Mouse (Mus musculus): Measurements from ENCODE around the gene Gm5617.
"Not testable (repeated sequence)": the region's sequence is repeated elsewhere in the genome, so short reads cannot be mapped to it uniquely, and the experiment has no call there.

The Gm5617 gene

DNA sequence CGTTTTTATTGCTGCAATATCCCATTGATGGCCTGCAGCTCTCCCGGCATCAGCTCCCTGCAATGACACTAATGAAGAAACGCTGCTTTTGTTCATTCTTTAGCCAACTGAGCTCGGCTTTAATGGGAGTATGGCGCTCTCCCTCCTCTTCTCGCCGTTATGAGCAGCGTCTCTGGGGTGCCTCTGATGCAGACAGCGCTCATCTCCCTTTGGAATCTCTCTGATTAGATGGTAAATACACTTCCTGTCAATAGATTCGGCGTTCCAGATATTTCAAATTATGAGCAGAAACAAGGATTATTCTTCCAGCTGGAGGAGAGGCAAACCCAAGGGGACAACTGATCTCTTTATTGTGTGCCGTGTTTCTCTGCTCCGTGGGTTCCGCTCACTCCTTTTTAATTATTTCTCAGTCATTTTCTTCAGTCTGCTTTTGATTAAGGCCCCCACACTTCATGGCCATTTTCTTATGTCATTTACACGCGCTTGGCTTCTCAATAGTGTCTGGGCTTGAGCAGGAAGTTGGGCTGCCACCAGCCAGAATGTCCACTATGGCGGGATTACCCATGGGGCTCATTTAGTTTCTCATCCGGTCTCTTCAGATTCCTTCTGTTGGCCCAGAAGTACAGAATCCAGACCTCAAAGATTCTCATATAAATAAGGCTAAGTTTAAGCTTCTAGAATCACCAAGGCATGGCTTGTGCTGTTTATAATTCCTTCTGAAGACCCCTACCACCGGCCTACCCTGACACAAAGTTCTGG is 22.3 kb downstream of the Gm5617 start:
- no peak for DNase-seq (ENCODE audit: low read depth, low spot score)

DNA sequence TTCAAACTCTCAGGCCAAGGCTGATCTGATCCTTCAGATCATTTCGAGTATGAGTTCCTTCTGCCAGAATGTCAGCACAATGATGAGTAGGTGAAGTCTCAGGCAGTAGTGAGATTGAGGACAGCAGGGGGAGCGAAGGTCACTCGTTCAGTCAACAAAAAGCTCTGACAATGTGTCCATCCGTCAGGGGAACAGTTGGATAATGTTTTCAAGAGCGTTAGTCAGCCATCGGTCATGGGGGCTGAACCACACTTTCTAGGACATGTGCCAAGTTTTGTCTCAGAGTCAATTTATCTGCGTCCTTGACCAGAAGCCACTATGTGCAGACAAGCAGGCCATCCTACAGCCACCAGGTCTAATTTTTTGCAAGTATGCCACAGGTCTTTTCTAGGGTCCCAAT is 25.2 kb downstream of the Gm5617 start:
- not testable (repeated sequence) for DNase-seq (ENCODE audit: low read depth, low spot score); H3K36me3 ChIP-seq (ENCODE audit: control insufficient read depth, insufficient read depth, low read length, poor library complexity, severe bottlenecking); H3K27me3 ChIP-seq (ENCODE audit: control insufficient read depth, insufficient read depth, low read length, poor library complexity, severe bottlenecking)

More for the DNA sequence above, 22.3 kb downstream of the Gm5617 start:
- Histone ChIP-seq H3K27me3 (ENCODE audit: control insufficient read depth, insufficient read depth, low read length, poor library complexity, severe bottlenecking) (no peaks in the 10 kb centered on the region), H3K36me3 (ENCODE audit: control insufficient read depth, insufficient read depth, low read length, poor library complexity, severe bottlenecking) (no peaks in the 10 kb centered on the region)

DNA sequence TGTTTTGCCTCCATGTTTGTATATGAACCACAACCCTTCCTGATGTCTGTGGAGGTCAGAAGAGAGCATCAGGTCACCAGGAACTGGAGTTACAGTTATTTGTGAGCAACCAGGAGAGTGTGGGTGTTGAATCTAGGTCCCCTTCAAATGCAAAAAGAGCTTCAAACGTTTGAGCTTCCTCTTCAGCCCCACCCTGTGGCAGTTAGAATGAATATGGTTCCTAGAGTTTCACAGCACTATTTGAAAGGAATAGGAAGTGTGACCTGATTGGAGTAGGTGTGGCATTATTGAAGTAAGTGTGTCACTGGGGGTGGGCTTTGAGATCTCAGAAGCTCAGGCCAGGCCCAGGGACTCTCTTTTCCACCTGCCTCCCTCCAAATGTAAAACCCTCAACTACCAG is 30.3 kb downstream of the Gm5617 start:
- H3K27me3 ChIP-seq (ENCODE audit: control insufficient read depth, insufficient read depth, low read length, poor library complexity, severe bottlenecking): no peaks in the 10 kb centered on the region
- no peaks in the 10 kb centered on the region for H3K36me3 ChIP-seq (ENCODE audit: control insufficient read depth, insufficient read depth, low read length, poor library complexity, severe bottlenecking)
- DNase-seq (ENCODE audit: low read depth, low spot score): peak; percentile 29

DNA sequence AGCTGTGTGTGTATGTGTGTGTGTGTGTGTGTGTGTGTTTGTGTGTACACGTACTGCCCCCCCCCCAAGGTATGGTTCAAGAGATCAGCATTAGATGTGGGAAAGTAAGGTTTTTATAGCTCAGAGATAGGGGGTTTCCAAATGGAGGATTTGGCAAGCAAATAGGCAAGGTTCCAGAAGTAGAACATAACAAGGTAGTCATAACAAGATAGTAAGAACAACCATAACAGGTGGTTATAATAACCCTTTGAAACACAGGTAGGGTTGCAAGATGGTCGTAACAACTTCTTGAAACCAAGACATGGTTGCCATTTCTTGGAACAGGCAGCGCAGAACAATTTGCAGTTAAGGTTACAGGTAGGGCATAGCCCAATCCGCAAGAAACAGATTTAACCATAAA is 31.3 kb downstream of the Gm5617 start:
- DNase-seq (ENCODE audit: low read depth, low spot score): no peak
- no peaks in the 10 kb centered on the region for H3K27me3 ChIP-seq (ENCODE audit: control insufficient read depth, insufficient read depth, low read length, poor library complexity, severe bottlenecking)
- no peaks in the 10 kb centered on the region for H3K36me3 ChIP-seq (ENCODE audit: control insufficient read depth, insufficient read depth, low read length, poor library complexity, severe bottlenecking)

DNA sequence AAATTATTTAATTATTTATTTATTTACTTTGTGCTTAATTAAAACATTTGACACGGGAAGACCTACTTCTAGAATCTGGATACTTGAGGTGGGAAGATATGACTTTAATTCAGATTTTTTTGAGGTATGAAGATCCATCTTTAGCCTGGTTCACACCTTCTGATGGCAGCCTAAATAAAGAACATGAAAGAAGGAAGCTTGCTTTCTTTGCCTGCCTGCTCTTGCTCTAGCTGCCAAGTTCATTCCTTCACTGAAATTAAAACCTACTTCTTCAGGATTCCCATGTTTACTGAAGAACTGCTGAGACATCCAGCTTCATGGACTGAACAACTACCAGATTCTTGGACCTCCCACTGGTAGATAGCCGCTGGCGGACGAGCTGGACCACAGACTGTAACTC is 36.1 kb downstream of the Gm5617 start:
- no peak for DNase-seq (ENCODE audit: low read depth, low spot score)
- no peaks in the 10 kb centered on the region for H3K27me3 ChIP-seq (ENCODE audit: control insufficient read depth, insufficient read depth, low read length, poor library complexity, severe bottlenecking)
- no peaks in the 10 kb centered on the region for H3K36me3 ChIP-seq (ENCODE audit: control insufficient read depth, insufficient read depth, low read length, poor library complexity, severe bottlenecking)

DNA sequence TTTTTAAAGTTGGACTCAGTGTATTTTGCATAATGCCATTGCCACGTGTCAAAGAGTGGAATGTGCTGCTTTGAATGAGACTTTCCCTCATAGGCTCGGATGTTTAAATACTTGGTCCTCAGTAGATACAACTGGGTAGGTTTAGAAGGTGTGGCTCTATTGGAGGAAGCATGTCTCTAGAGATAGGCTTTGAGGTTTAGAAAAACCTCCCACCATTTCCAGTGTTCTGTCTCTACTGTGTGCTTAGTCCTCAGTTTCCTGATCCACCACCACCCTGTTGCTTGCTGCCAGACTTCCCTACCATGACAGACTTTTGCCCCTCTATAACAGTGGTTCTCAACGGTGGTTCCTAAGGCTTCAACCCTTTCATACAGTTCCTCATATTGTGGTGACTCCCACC is 37.0 kb downstream of the Gm5617 start:
- Histone ChIP-seq H3K27me3 (ENCODE audit: control insufficient read depth, insufficient read depth, low read length, poor library complexity, severe bottlenecking) (no peaks in the 10 kb centered on the region), H3K36me3 (ENCODE audit: control insufficient read depth, insufficient read depth, low read length, poor library complexity, severe bottlenecking) (no peaks in the 10 kb centered on the region)
- DNase-seq (ENCODE audit: low read depth, low spot score): no peak

DNA sequence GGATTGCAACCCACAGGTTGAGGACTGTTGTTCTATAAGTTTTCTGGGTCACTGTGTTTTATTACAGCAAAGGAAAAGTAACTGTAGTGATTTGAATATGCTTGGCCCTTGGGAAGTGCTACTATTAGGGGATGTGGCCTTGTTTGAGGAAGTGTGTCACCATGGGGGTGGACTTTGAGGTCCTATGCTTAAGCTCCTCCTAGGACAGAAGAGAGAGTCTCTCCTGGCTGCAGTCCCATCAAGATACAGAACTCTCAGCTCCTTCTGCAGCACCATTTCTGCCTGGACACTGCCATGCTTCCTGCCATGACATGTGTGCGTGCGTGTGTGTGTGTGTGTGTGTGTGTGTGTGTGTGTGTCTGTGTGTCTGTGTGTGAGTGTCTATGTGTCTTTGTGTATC is 37.5 kb downstream of the Gm5617 start:
- H3K27me3 ChIP-seq (ENCODE audit: control insufficient read depth, insufficient read depth, low read length, poor library complexity, severe bottlenecking): no peaks in the 10 kb centered on the region
- H3K36me3 ChIP-seq (ENCODE audit: control insufficient read depth, insufficient read depth, low read length, poor library complexity, severe bottlenecking): no peaks in the 10 kb centered on the region
- DNase-seq (ENCODE audit: low read depth, low spot score): peak; percentile 43

DNA sequence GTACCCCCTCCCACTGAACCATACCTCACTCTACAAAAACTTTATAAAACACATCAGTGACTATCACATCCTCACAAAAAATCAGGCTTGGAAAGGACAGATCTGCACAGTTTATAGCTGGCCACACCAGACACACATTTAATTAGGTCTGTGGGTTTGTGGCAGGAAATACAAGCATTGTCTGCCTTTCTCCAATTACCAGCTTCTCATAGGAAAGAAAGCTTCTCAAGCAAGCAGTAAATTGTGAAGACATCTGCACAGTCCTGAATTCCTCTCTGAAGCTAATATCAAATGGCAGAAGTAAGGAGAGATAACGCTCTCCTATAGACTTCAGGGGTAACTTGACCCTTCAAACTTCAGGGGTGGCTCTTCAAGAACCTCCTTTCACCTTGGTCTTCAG is 41.2 kb downstream of the Gm5617 start:
- Histone ChIP-seq H3K36me3 (ENCODE audit: control insufficient read depth, insufficient read depth, low read length, poor library complexity, severe bottlenecking) (no peaks in the 10 kb centered on the region), H3K27me3 (ENCODE audit: control insufficient read depth, insufficient read depth, low read length, poor library complexity, severe bottlenecking) (no peaks in the 10 kb centered on the region)
- DNase-seq (ENCODE audit: low read depth, low spot score): no peak

DNA sequence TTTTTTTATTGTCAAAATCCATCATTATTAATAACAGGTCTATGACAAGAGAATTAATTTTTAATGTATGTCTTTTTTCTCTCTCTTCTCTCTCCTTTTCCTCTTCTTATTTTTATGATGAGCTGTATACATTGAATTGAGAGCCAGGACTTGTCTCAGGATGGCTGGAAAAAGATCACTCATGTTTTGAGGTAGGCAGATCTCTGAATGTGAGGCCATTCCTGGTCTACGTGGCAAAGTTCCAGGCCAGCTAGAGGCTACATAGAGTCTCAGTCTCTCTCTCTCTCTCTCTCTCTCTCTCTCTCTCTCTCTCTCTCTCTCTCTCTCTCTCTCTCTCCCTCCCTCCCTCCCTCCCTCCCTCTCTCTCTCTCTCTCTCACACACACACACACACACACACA is 42.4 kb downstream of the Gm5617 start:
- H3K36me3 ChIP-seq (ENCODE audit: control insufficient read depth, insufficient read depth, low read length, poor library complexity, severe bottlenecking); H3K27me3 ChIP-seq (ENCODE audit: control insufficient read depth, insufficient read depth, low read length, poor library complexity, severe bottlenecking); DNase-seq (ENCODE audit: low read depth, low spot score): not testable (repeated sequence)

DNA sequence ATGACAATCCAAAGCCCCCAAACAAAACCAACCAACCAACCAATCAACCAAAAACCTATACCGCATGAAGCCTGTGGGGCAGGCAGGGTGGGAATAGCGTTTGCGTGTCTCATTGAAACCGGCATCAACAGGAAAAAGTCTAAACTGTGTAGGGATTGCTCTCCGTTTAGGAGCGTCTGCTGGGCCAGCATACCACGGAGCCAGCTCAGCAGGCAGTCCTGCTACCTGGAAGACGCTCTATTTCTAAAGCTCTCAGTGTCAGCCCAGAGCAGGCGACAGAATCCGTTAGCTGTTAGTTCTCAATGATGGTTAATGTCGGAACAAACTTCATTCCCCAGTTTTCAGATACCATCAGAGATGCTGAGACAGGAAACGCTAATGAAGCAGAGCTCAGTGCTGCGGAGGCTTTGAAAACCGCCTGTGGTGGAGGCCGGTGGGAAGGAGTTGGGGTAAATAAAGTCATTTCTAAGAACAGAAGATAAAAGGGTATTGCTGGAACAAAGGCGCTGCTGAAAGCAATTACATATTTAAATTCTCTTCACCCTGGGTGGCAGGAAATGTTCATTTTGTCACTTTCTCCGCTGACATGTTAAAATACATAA is 42.9 kb downstream of the Gm5617 start:
- no peaks in the 10 kb centered on the region for H3K27me3 ChIP-seq (ENCODE audit: control insufficient read depth, insufficient read depth, low read length, poor library complexity, severe bottlenecking)
- H3K36me3 ChIP-seq (ENCODE audit: control insufficient read depth, insufficient read depth, low read length, poor library complexity, severe bottlenecking): no peaks in the 10 kb centered on the region
- no peak for DNase-seq (ENCODE audit: low read depth, low spot score)

DNA sequence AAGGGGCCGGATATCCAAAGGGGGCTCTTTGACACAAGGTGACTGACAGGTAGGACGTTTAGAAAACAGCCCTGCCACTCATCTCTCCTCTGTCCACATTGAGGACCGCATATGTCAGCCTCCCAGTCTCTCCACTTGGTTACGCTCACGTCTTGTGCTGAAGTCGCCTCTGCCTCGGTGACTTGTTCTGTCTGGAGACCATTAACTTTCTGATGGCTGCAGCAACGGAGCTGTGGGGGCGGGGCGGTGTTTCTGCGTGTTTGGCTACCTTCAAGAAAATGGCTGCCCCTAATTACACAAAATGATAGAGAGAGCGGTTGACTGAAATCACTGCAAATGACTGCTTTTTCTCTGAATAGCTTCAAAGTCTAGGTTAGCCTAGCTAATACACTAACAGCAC is 43.4 kb downstream of the Gm5617 start:
- no peak for DNase-seq (ENCODE audit: low read depth, low spot score)
- Histone ChIP-seq H3K27me3 (ENCODE audit: control insufficient read depth, insufficient read depth, low read length, poor library complexity, severe bottlenecking) (no peaks in the 10 kb centered on the region), H3K36me3 (ENCODE audit: control insufficient read depth, insufficient read depth, low read length, poor library complexity, severe bottlenecking) (no peaks in the 10 kb centered on the region)

Measured in splenic B cell, adult 2 months (primary cell).